Mouse (Mus musculus): ENCODE results near the gene Gdf7.

The Gdf7 gene

GRCm38 (mm10) chr12:8301841-8302431, at the start of gene Gdf7:
Gene Gdf7 (minus strand): TSS chr12:8301954.
- DNase-seq (ENCODE audit: low spot score): no peak

GRCm38 (mm10) chr12:8351025-8351903, 49.5 kb upstream of the Gdf7 start:
- DNase-seq (ENCODE audit: low spot score): no peak

GRCm38 (mm10) chr12:8348733-8349513, 47.2 kb upstream of the Gdf7 start:
- DNase-seq (ENCODE audit: low spot score): no peak

GRCm38 (mm10) chr12:8347746-8348462, 46.1 kb upstream of the Gdf7 start:
- DNase-seq (ENCODE audit: low spot score): no peak

- no peak for DNase-seq (ENCODE audit: low spot score)
These were observed 43.8 kb upstream of the Gdf7 start for GRCm38 (mm10) chr12:8345539-8345938.

- no peak for DNase-seq (ENCODE audit: low spot score)
These were observed 43.1 kb upstream of the Gdf7 start for GRCm38 (mm10) chr12:8344897-8345296.

GRCm38 (mm10) chr12:8343381-8343780, 41.6 kb upstream of the Gdf7 start:
- DNase-seq (ENCODE audit: low spot score): no peak

GRCm38 (mm10) chr12:8341008-8341407, 39.3 kb upstream of the Gdf7 start:
- DNase-seq (ENCODE audit: low spot score): no peak

GRCm38 (mm10) chr12:8339591-8340319, 38.0 kb upstream of the Gdf7 start:
- DNase-seq (ENCODE audit: low spot score): no peak

GRCm38 (mm10) chr12:8338918-8339317, 37.2 kb upstream of the Gdf7 start:
- no peak for DNase-seq (ENCODE audit: low spot score)

- DNase-seq (ENCODE audit: low spot score): no peak
These were observed 36.7 kb upstream of the Gdf7 start for GRCm38 (mm10) chr12:8338491-8338890.

- DNase-seq (ENCODE audit: low spot score): no peak
These were observed 35.7 kb upstream of the Gdf7 start for GRCm38 (mm10) chr12:8337286-8338060.

- DNase-seq (ENCODE audit: low spot score): no peak
These were observed 35.0 kb upstream of the Gdf7 start for GRCm38 (mm10) chr12:8336601-8337285.

- DNase-seq (ENCODE audit: low spot score): no peak
These were observed 33.7 kb upstream of the Gdf7 start for GRCm38 (mm10) chr12:8335503-8335902.

GRCm38 (mm10) chr12:8334261-8334660, 32.5 kb upstream of the Gdf7 start:
- DNase-seq (ENCODE audit: low spot score): no peak

- DNase-seq (ENCODE audit: low spot score): no peak
These were observed 31.9 kb upstream of the Gdf7 start for GRCm38 (mm10) chr12:8333617-8334016.

GRCm38 (mm10) chr12:8332174-8332542, 30.4 kb upstream of the Gdf7 start:
- DNase-seq (ENCODE audit: low spot score): no peak

- DNase-seq (ENCODE audit: low spot score): no peak
These were observed 29.9 kb upstream of the Gdf7 start for GRCm38 (mm10) chr12:8331489-8332173.

- no peak for DNase-seq (ENCODE audit: low spot score)
These were observed 27.5 kb upstream of the Gdf7 start for GRCm38 (mm10) chr12:8329236-8329635.

GRCm38 (mm10) chr12:8327675-8328053, 25.9 kb upstream of the Gdf7 start:
- no peak for DNase-seq (ENCODE audit: low spot score)
